Mouse (Mus musculus) ES-E14 (cell line): ENCODE data around the gene Igflr1. TPM values are rescaled to one million over a fixed set of nuclear protein-coding genes. Genes with fewer than 3 reads are reported as not detected.
A peak's percentile ranks its signal among the peaks of the same experiment; 100 is the strongest.

Experiments used
- DNase-seq: peaks from one replicate; pipeline ENCODE4 v3.0.0-alpha.2; 2013; ENCODE audit warnings: low read depth, low spot score
- H3K27ac ChIP-seq: 2 replicates; pipeline ENCODE4 v1.5.1; 2012; ENCODE audit warnings: low read depth, mild to moderate bottlenecking, low read length, moderate library complexity, mixed read lengths; ENCODE audit not compliant: poor library complexity, insufficient read depth, severe bottlenecking
- H3K36me3 ChIP-seq: 2 replicates; pipeline ENCODE4 v1.6.1; 2012; ENCODE audit warnings: mild to moderate bottlenecking, low read length, moderate library complexity, mixed read lengths; ENCODE audit not compliant: control insufficient read depth, poor library complexity, insufficient read depth, severe bottlenecking
- H3K4me1 ChIP-seq, 2 experiments: fragments of 150-350 bp in 1 of 2; sonication (generic) in 1 of 2; 2 replicates each; pipeline ENCODE4 v1.6.1; 2012; ENCODE audit warnings: low read length in 2 of 2, mild to moderate bottlenecking in 1 of 2, mixed read lengths in 1 of 2; ENCODE audit not compliant: control insufficient read depth in 2 of 2, insufficient read depth in 2 of 2, poor library complexity in 1 of 2
- H3K4me3 ChIP-seq, 2 experiments: fragments of 150-350 bp in 1 of 2; sonication (generic) in 1 of 2; 2 replicates each; pipeline ENCODE4 v1.5.1; 2012; ENCODE audit warnings: low read length in 2 of 2, low read depth in 1 of 2, mild to moderate bottlenecking in 1 of 2, mixed read lengths in 1 of 2; ENCODE audit not compliant: insufficient read depth in 1 of 2, poor library complexity in 1 of 2, severe bottlenecking in 1 of 2
- H3K9ac ChIP-seq: 2 replicates; pipeline ENCODE4 v1.6.1; 2012; ENCODE audit warnings: low read depth, mild to moderate bottlenecking, low read length, mixed read lengths; ENCODE audit not compliant: poor library complexity, insufficient read depth, severe bottlenecking
- H3K9me3 ChIP-seq: fragments of 150-350 bp; sonication (generic); 2 replicates; pipeline ENCODE4 v1.6.1; 2012; ENCODE audit warnings: low read depth, mild to moderate bottlenecking, low read length; ENCODE audit not compliant: control insufficient read depth, insufficient read depth
- CHD2 ChIP-seq: IDR thresholded peaks from 2 replicates; pipeline ENCODE4 v1.6.1; 2014; ENCODE audit warnings: mild to moderate bottlenecking, low read depth, low read length, inconsistent platforms
- HCFC1 ChIP-seq: IDR thresholded peaks from 2 replicates; pipeline ENCODE4 v1.6.1; 2012; ENCODE audit warnings: low read length, inconsistent platforms, borderline replicate concordance; ENCODE audit not compliant: insufficient read depth
- MAFK ChIP-seq: IDR thresholded peaks from 2 replicates; pipeline ENCODE4 v1.6.1; 2014; ENCODE audit warnings: mild to moderate bottlenecking, low read depth, low read length, inconsistent platforms; ENCODE audit not compliant: insufficient read depth
- ZC3H11A ChIP-seq: IDR thresholded peaks from 2 replicates; pipeline ENCODE4 v1.6.1; 2012; ENCODE audit warnings: low read depth, mild to moderate bottlenecking, inconsistent platforms, low read length, borderline replicate concordance
- ZNF384 ChIP-seq: IDR thresholded peaks from 2 replicates; pipeline ENCODE4 v1.6.1; 2012; ENCODE audit warnings: low read depth, low read length, inconsistent platforms
- in situ Hi-C, 2 experiments: fragments of 600-800 bp; cut with MboI; formaldehyde crosslinking; loops; one replicate each; pipeline ENCODE4 v1.15.1; 2025; ENCODE audit warnings: low sequenced_read_pairs in 2 of 2, inconsistent platforms in 1 of 2; ENCODE audit not compliant: unreplicated experiment in 2 of 2
- total RNA-seq: library from RNA; depleted of rRNA; stranded (reverse); fragments of 300-350 nt; gene quantifications from 2 replicates; pipeline ENCODE4 v1.2.3, GENCODE M21; 2012; rRNA removed

Igflr1 gene
- total RNA-seq, 1 experiment = 1.3 TPM

GRCm38 (mm10) chr7:30612654-30613402, 47.6 kb downstream of the Igflr1 start, which contains the start of gene Upk1a:
Gene Upk1a (minus strand): TSS chr7:30612847.
- Histone ChIP-seq H3K27ac (no peak within 1 kb of the TSS), H3K36me3 (peaks cover 12% of the 10 kb centered on the region), H3K4me3 (no peak within 1 kb of the TSS), H3K9ac (no peak within 1 kb of the TSS), H3K9me3 (no peaks in the 10 kb centered on the region), H3K4me1 (peaks cover 0 to 15% of the 10 kb centered on the region in 2 experiments; a peak in 1 of 4 replicates)
- no peak for TF ChIP-seq ZNF384
- TF ChIP-seq ZC3H11A = no peak
- TF ChIP-seq CHD2 = no peak
- no peak for TF ChIP-seq HCFC1
- no peak for TF ChIP-seq MAFK
- no peak for DNase-seq
- in situ Hi-C loops = no loop called here

DNA sequence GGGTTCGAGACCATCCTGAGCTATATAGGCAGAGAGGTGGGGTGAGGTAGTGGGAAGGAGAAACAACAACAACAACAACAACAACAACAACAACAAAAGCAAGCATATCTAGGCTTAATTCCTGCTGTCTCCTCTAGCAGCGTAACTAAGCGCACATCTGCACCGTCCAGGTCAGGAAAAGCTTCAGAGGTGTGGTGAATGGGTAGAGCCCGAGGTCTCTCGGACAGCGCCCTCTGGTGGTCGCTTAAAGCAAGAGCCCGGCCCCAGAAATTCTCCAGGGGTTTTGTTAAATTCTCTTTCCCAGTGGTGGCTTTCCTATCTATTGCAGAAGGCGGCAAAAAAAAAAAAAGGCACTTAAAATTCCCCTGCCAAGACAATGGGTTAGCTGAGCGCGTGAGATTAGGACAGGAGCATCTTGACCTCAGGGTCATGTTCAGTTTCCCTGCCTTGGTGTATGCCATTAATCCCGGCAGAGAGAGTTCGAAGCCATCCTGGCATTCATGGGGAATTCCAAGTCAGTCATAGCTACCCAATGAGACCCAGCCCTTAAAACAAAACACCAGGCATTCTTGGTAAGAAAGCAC, 48.4 kb downstream of the Igflr1 start:
- H3K4me3 ChIP-seq = no peak overlapping the region
- peaks cover 0 to 10% of the 10 kb centered on the region in 2 experiments; a peak in 1 of 4 replicates for H3K4me1 ChIP-seq
- in situ Hi-C loops = no loop called here
- TF ChIP-seq HCFC1 = 0 out of 2 replicates have a peak, but pooled peaks have one; percentile 44
- TF ChIP-seq ZNF384 = peak; percentile 96
- TF ChIP-seq MAFK = no peak
- no peak for TF ChIP-seq CHD2
- 0 out of 2 replicates have a peak, but pooled peaks have one; percentile 4 for TF ChIP-seq ZC3H11A
- H3K9ac ChIP-seq = no peak overlapping the region
- no peak for DNase-seq
- H3K27ac ChIP-seq = no peak overlapping the region
- H3K9me3 ChIP-seq = no peaks in the 10 kb centered on the region
- peaks cover 18% of the 10 kb centered on the region for H3K36me3 ChIP-seq

DNA sequence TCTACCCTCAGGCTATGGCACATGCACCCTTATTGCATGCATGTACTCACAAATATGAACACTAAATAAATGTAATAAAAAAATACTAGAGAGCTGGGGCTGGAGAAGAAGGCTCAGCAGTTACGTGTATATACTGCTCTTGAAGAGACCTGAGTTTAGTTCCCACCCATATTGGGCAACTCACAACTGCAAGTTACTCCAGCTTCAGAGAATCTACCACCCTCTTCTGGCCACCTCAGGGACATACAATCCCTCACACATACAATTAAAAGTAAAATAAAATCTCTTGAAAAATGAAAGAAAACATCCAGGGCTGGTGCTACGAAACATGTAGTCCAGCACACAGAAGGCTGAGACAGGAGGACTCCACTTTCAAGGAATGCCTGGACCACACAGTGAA, 49.2 kb downstream of the Igflr1 start:
- Histone ChIP-seq H3K27ac (no peak overlapping the region), H3K4me1 (peaks cover 0 to 7% of the 10 kb centered on the region in 2 experiments; a peak in 1 of 4 replicates), H3K4me3 (no peak overlapping the region), H3K36me3 (peaks cover 23% of the 10 kb centered on the region), H3K9ac (no peak overlapping the region), H3K9me3 (no peaks in the 10 kb centered on the region)
- TF ChIP-seq ZNF384 = no peak
- TF ChIP-seq MAFK = no peak
- no peak for TF ChIP-seq HCFC1
- TF ChIP-seq CHD2 = no peak
- TF ChIP-seq ZC3H11A = no peak
- no peak for DNase-seq
- in situ Hi-C loops = no loop called here

GRCm38 (mm10) chr7:30615049-30615760, 50.0 kb downstream of the Igflr1 start:
- no peak for DNase-seq
- Histone ChIP-seq H3K27ac (no peak overlapping the region; the same call in 1 of the 2 replicates), H3K9ac (no peak overlapping the region), H3K9me3 (no peaks in the 10 kb centered on the region), H3K4me3 (no peak overlapping the region), H3K36me3 (peaks cover 23% of the 10 kb centered on the region), H3K4me1 (peaks cover 0 to 3% of the 10 kb centered on the region in 2 experiments; a peak in 1 of 4 replicates)
- in situ Hi-C loops = no loop called here
- no peak for TF ChIP-seq MAFK
- TF ChIP-seq CHD2 = 0 out of 2 replicates have a peak, but pooled peaks have one; percentile 10

Other genes with a start within 250 kb of the Igflr1 start
- 1.9 and 3.3 TPM in 2 replicates for gene E130208F15Rik, start 243.7 kb upstream of the Igflr1 start, total RNA-seq
- gene Sdhaf1, start 241.5 kb upstream of the Igflr1 start, total RNA-seq = 6.6 and 8.5 TPM in 2 replicates
- 2.6 and 4.4 TPM in 2 replicates for gene Lrfn3, start 202.7 kb upstream of the Igflr1 start, total RNA-seq
- gene Tyrobp, start 151.7 kb upstream of the Igflr1 start, total RNA-seq = not detected in 2 replicates
- gene Hcst, start 145.6 kb upstream of the Igflr1 start, total RNA-seq = not detected in 2 replicates
- gene Nfkbid, start 143.7 kb upstream of the Igflr1 start, total RNA-seq = 4.2 and 8.2 TPM in 2 replicates
- gene Aplp1, start 119.9 kb upstream of the Igflr1 start, total RNA-seq = 36.9 and 63.7 TPM in 2 replicates
- gene Kirrel2, start 107.7 kb upstream of the Igflr1 start, total RNA-seq = 10.7 and 29.8 TPM in 2 replicates
- gene Nphs1, start 107.1 kb upstream of the Igflr1 start, total RNA-seq = 45.7 and 72.5 TPM in 2 replicates
- gene Prodh2, start 71.8 kb upstream of the Igflr1 start, total RNA-seq = 0.80 and 0.90 TPM in 2 replicates
- gene Arhgap33, start 30.4 kb upstream of the Igflr1 start, total RNA-seq = 1.0 and 1.4 TPM in 2 replicates
- 1.6 and 4.1 TPM in 2 replicates for gene Hspb6, start 13.2 kb upstream of the Igflr1 start, total RNA-seq
- 6.8 and 10.8 TPM in 2 replicates for gene Proser3, start 13.1 kb upstream of the Igflr1 start, total RNA-seq
- 12.4 and 15.8 TPM in 2 replicates for gene Lin37, start 5.6 kb upstream of the Igflr1 start, total RNA-seq
- gene U2af1l4, start 2.1 kb upstream of the Igflr1 start, total RNA-seq = 56.9 and 65.8 TPM in 2 replicates
- 4.1 and 6.8 TPM in 2 replicates for gene Gm49396, start 2.1 kb upstream of the Igflr1 start, total RNA-seq
- 64.9 and 65.3 TPM in 2 replicates for gene Psenen, start 1.8 kb upstream of the Igflr1 start, total RNA-seq
- gene Kmt2b, start 23.3 kb downstream of the Igflr1 start, total RNA-seq = 73.7 and 98.6 TPM in 2 replicates
- 20.8 and 24.6 TPM in 2 replicates for gene Zbtb32, start 33.5 kb downstream of the Igflr1 start, total RNA-seq
- 1.8 and 2.5 TPM in 2 replicates for gene Upk1a, start 47.4 kb downstream of the Igflr1 start, total RNA-seq
- 478 and 576 TPM in 2 replicates for gene Cox6b1, start 60.7 kb downstream of the Igflr1 start, total RNA-seq
- gene Etv2, start 70.4 kb downstream of the Igflr1 start, total RNA-seq = 1.5 and 2.1 TPM in 2 replicates
- gene Rbm42, start 84.9 kb downstream of the Igflr1 start, total RNA-seq = 66.5 and 86.0 TPM in 2 replicates
- 25.1 and 41.4 TPM in 2 replicates for gene Haus5, start 99.6 kb downstream of the Igflr1 start, total RNA-seq
- 0.36 and 0.37 TPM in 2 replicates for gene Pmis2, start 106.2 kb downstream of the Igflr1 start, total RNA-seq
- 1.1 and 2.4 TPM in 2 replicates for gene 2200002J24Rik, start 133.5 kb downstream of the Igflr1 start, total RNA-seq
- 1.4 and 5.0 TPM in 2 replicates for gene Atp4a, start 146.8 kb downstream of the Igflr1 start, total RNA-seq
- 137 and 155 TPM in 2 replicates for gene Tmem147, start 164.1 kb downstream of the Igflr1 start, total RNA-seq
- gene Gapdhs, start 178.3 kb downstream of the Igflr1 start, total RNA-seq = not detected in 2 replicates
- gene Sbsn, start 186.0 kb downstream of the Igflr1 start, total RNA-seq = 9.8 and 20.8 TPM in 2 replicates
- gene Dmkn, start 198.3 kb downstream of the Igflr1 start, total RNA-seq = 1.9 and 4.9 TPM in 2 replicates
- 3.2 and 4.9 TPM in 2 replicates for gene Krtdap, start 222.5 kb downstream of the Igflr1 start, total RNA-seq